Mouse (Mus musculus) cortical plate, adult 2 months (tissue): ENCODE measurements around the gene Mrps6. TPM values are rescaled to one million over a fixed set of nuclear protein-coding genes. Genes with fewer than 3 reads are reported as not detected.
"Not testable (repeated sequence)": the region's sequence is repeated elsewhere in the genome, so short reads cannot be mapped to it uniquely, and the experiment has no call there.

Experiments
- H3K27ac ChIP-seq: fragments of 200-500 bp; 2 replicates; pipeline ENCODE4 v1.5.1; 2012; ENCODE audit warnings: low read length, control low read depth, inconsistent platforms; ENCODE audit not compliant: insufficient read depth
- H3K4me1 ChIP-seq: fragments of 200-500 bp; 2 replicates; pipeline ENCODE4 v1.6.1; 2011; ENCODE audit warnings: low read length; ENCODE audit not compliant: control insufficient read depth, insufficient read depth
- H3K4me3 ChIP-seq: fragments of 200-500 bp; 2 replicates; pipeline ENCODE4 v1.5.1; 2011; ENCODE audit warnings: mild to moderate bottlenecking, low read length, control low read depth; ENCODE audit not compliant: insufficient read depth
- CTCF ChIP-seq: fragments of 200-500 bp; IDR thresholded peaks from 2 replicates; pipeline ENCODE4 v1.5.1; 2011; ENCODE audit warnings: mild to moderate bottlenecking, control low read depth, low read length; ENCODE audit not compliant: insufficient read depth; ENCODE audit errors: extremely low read depth
- POLR2A ChIP-seq: fragments of 200-500 bp; IDR thresholded peaks from 2 replicates; pipeline ENCODE4 v1.6.1; 2011; ENCODE audit warnings: mild to moderate bottlenecking, low read length, control low read depth; ENCODE audit not compliant: insufficient read depth; ENCODE audit errors: extremely low read depth
- polyA plus RNA-seq: library from polyadenylated mRNA; depleted of rRNA; stranded (reverse); fragments of >200 nt; gene quantifications from 2 replicates; pipeline ENCODE4 v1.2.3, GENCODE M21; 2012

Gene Mrps6
- polyA plus RNA-seq, 1 experiment = 51.8 TPM

- Histone ChIP-seq H3K27ac (no peak overlapping the region), H3K4me3 (no peak overlapping the region), H3K4me1 (peaks cover 3% of the 10 kb centered on the region)
- TF ChIP-seq POLR2A (no peak), CTCF (no peak)
Observed at GRCm38 (mm10) chr16:92102115-92102514, 44.0 kb downstream of the Mrps6 start.

GRCm38 (mm10) chr16:92102931-92103330 lies 44.9 kb downstream of the Mrps6 start:
- not testable (repeated sequence) for H3K27ac ChIP-seq, H3K4me1 ChIP-seq, H3K4me3 ChIP-seq

GRCm38 (mm10) chr16:92103572-92104331 lies 45.7 kb downstream of the Mrps6 start:
- no peak for TF ChIP-seq POLR2A
- TF ChIP-seq CTCF = no peak
- Histone ChIP-seq H3K27ac (peak overlapping the region; percentile 51; the same call in 1 of the 2 replicates), H3K4me3 (no peak overlapping the region), H3K4me1 (peaks cover 3% of the 10 kb centered on the region)

- TF ChIP-seq CTCF = no peak
- no peak for TF ChIP-seq POLR2A
- Histone ChIP-seq H3K27ac (no peak overlapping the region), H3K4me1 (peaks cover 3% of the 10 kb centered on the region), H3K4me3 (no peak overlapping the region)
Observed at GRCm38 (mm10) chr16:92104332-92104590, 46.2 kb downstream of the Mrps6 start.

- TF ChIP-seq POLR2A (no peak), CTCF (no peak)
- no peak overlapping the region for H3K27ac ChIP-seq
Observed at GRCm38 (mm10) chr16:92104951-92105350, 46.9 kb downstream of the Mrps6 start.

GRCm38 (mm10) chr16:92105631-92106030 lies 47.6 kb downstream of the Mrps6 start:
- TF ChIP-seq POLR2A = no peak
- no peak for TF ChIP-seq CTCF
- H3K27ac ChIP-seq = no peak overlapping the region
- peaks cover 1% of the 10 kb centered on the region; the same call in 1 of the 2 replicates for H3K4me1 ChIP-seq
- H3K4me3 ChIP-seq = no peak overlapping the region

More at GRCm38 (mm10) chr16:92104951-92105350, 46.9 kb downstream of the Mrps6 start:
- Histone ChIP-seq H3K4me1 (peaks cover 3% of the 10 kb centered on the region), H3K4me3 (no peak overlapping the region)

- Histone ChIP-seq H3K4me1 (peaks cover 1% of the 10 kb centered on the region; the same call in 1 of the 2 replicates), H3K27ac (no peak overlapping the region), H3K4me3 (no peak overlapping the region)
- TF ChIP-seq POLR2A (no peak), CTCF (no peak)
Observed at GRCm38 (mm10) chr16:92107346-92107745, 49.3 kb downstream of the Mrps6 start.

- TF ChIP-seq CTCF (no peak), POLR2A (no peak)
- Histone ChIP-seq H3K27ac (no peak overlapping the region), H3K4me3 (no peak overlapping the region), H3K4me1 (peaks cover 10% of the 10 kb centered on the region)
Observed at GRCm38 (mm10) chr16:92114706-92115241, 56.7 kb downstream of the Mrps6 start.

- Histone ChIP-seq H3K27ac (peak overlapping the region; percentile 71), H3K4me1 (peaks cover 10% of the 10 kb centered on the region), H3K4me3 (no peak overlapping the region)
- TF ChIP-seq CTCF (no peak), POLR2A (0 out of 2 replicates have a peak, but pooled peaks have one; percentile 15)
Observed at GRCm38 (mm10) chr16:92115611-92116421, 57.7 kb downstream of the Mrps6 start.
